23 mouse cellular contexts compared by ENCODE assay signal in the genomic region with DNA sequence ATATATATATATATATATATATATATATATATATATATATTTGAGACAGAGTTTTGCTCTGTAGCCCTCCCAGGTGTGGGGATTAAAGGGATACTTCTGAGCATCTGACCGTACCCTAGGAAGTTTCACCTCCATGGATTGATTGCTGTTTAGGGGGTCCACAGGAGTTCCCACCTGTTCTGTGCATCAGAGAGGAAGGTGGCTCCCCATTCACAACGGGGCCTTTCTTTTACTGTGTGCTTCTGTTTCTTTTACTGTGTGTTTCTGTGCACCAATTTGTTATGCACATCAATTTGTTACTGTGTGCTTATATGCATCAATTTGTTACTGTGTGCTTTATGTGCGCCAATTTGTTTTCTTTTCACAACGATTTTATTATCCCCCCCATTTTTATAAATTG. TPM values are rescaled to one million over a fixed set of nuclear protein-coding genes. Genes with fewer than 3 reads are reported as not detected.
"Had no signal": no experiment of that assay in that cellular context is flagged by ENCODE, and none has a peak within 500 bp of the region (broad histone marks: within the 10 kb centered on the region; RNA-seq: fewer than 3 reads in every experiment).

No protein-coding gene starts in this region.

- H3K4me2 ChIP-seq: neural tube, embryonic 15.5 days; stomach, embryonic 15.5 days had no signal

- H3K36me3 ChIP-seq: neural tube, embryonic 13.5 days; neural tube, embryonic 15.5 days; stomach, embryonic 15.5 days had no signal

- H3K9me3 ChIP-seq: neural tube, embryonic 13.5 days; neural tube, embryonic 15.5 days; stomach, embryonic 15.5 days had no signal

- DNase-seq: right cerebral cortex, adult 18-20 months; right cerebral cortex, postnatal 14 days; right cerebral cortex, postnatal 25 days; right cerebral cortex, postnatal 4 days; spleen, adult 18-20 months; thymus, adult 18-20 months; thymus, adult 2 months; thymus, postnatal 14 days; thymus, postnatal 25 days; thymus, postnatal 36 days; thymus, postnatal 4 days had no signal

- H3K27ac ChIP-seq: neural tube, embryonic 15.5 days; stomach, embryonic 15.5 days; stomach, postnatal 0 days had no signal

- H3K9ac ChIP-seq: neural tube, embryonic 13.5 days; neural tube, embryonic 15.5 days; stomach, embryonic 15.5 days had no signal

- H3K4me3 ChIP-seq: neural tube, embryonic 13.5 days; neural tube, embryonic 15.5 days; stomach, embryonic 15.5 days had no signal

RNA-seq across cellular contexts. Expression of gene Ppp1r1b, which starts 7.0 kb away (rescaled TPM):
- total RNA-seq: neutrophil, adult 5-6 weeks had no signal

RNA-seq across cellular contexts. Expression of gene Neurod2, which starts 11.7 kb away (rescaled TPM):
- total RNA-seq: neutrophil, adult 5-6 weeks had no signal
- polyA plus RNA-seq: spleen, adult 2 months; stomach, embryonic 14.5 days; stomach, embryonic 16.5 days; testis, adult 2 months; thymus, postnatal 0 days; urinary bladder, adult 2 months had no signal

RNA-seq across cellular contexts. Expression of gene Tcap, which starts 42.4 kb away (rescaled TPM):
- total RNA-seq: neutrophil, adult 5-6 weeks had no signal
- polyA plus RNA-seq: testis, adult 2 months; thymus, postnatal 0 days had no signal

RNA-seq across cellular contexts. Expression of gene Pnmt, which starts 45.1 kb away (rescaled TPM):
- total RNA-seq: neutrophil, adult 5-6 weeks had no signal
- polyA plus RNA-seq: small intestine, adult 2 months; spleen, adult 2 months; stomach, embryonic 14.5 days; stomach, postnatal 0 days; urinary bladder, adult 2 months had no signal
